Mouse (Mus musculus) cerebellum, adult 8-10 months (tissue): ENCODE results near the gene Rpl27.
"Not testable (repeated sequence)": the region's sequence is repeated elsewhere in the genome, so short reads cannot be mapped to it uniquely, and the experiment has no call there.

Source experiments
- DNase-seq: peaks from one replicate; pipeline ENCODE4 v3.0.0; 2022

Gene Rpl27

GRCm38 (mm10) chr11:101469155-101469554, 27.1 kb downstream of the Rpl27 start:
- no peak for DNase-seq

- no peak for DNase-seq
Observed at GRCm38 (mm10) chr11:101470206-101470605, 28.1 kb downstream of the Rpl27 start.

GRCm38 (mm10) chr11:101471926-101472325, 29.8 kb downstream of the Rpl27 start:
- DNase-seq: no peak

- DNase-seq: no peak
Observed at GRCm38 (mm10) chr11:101472336-101472735, 30.2 kb downstream of the Rpl27 start.

- DNase-seq: not testable (repeated sequence)
Observed at GRCm38 (mm10) chr11:101473686-101474085, 31.6 kb downstream of the Rpl27 start.

GRCm38 (mm10) chr11:101474298-101474697, 32.2 kb downstream of the Rpl27 start:
- DNase-seq: no peak

GRCm38 (mm10) chr11:101476361-101476760, 34.3 kb downstream of the Rpl27 start:
- not testable (repeated sequence) for DNase-seq

GRCm38 (mm10) chr11:101477194-101477551, 35.1 kb downstream of the Rpl27 start:
- DNase-seq: no peak

GRCm38 (mm10) chr11:101477552-101478211, 35.6 kb downstream of the Rpl27 start:
- DNase-seq: no peak

- no peak for DNase-seq
Observed at GRCm38 (mm10) chr11:101479171-101479635, 37.1 kb downstream of the Rpl27 start.

- no peak for DNase-seq
Observed at GRCm38 (mm10) chr11:101480912-101481311, 38.8 kb downstream of the Rpl27 start.

- no peak for DNase-seq
Observed at GRCm38 (mm10) chr11:101483804-101484203, 41.7 kb downstream of the Rpl27 start.

GRCm38 (mm10) chr11:101484245-101484644, 42.1 kb downstream of the Rpl27 start:
- DNase-seq: no peak

GRCm38 (mm10) chr11:101484814-101485213, 42.7 kb downstream of the Rpl27 start:
- DNase-seq: no peak

- DNase-seq: no peak
Observed at GRCm38 (mm10) chr11:101485509-101486028, 43.5 kb downstream of the Rpl27 start.

- no peak for DNase-seq
Observed at GRCm38 (mm10) chr11:101486126-101486525, 44.0 kb downstream of the Rpl27 start.
